Mouse (Mus musculus) E14TG2a.4 (cell line): ENCODE results near the gene Klrb1f.

ENCODE experiments used
- CTCF ChIP-seq: conservative IDR thresholded peaks from 2 replicates; pipeline ENCODE4 v1.5.1; 2014; ENCODE audit warnings: low read length
- NANOG ChIP-seq: IDR thresholded peaks from 2 replicates; pipeline ENCODE4 v1.6.1; 2014; ENCODE audit warnings: borderline replicate concordance, low read length, mixed read lengths
- POU5F1 ChIP-seq: IDR thresholded peaks from 2 replicates; pipeline ENCODE4 v1.6.1; 2014; ENCODE audit warnings: low read length, borderline replicate concordance

DNA sequence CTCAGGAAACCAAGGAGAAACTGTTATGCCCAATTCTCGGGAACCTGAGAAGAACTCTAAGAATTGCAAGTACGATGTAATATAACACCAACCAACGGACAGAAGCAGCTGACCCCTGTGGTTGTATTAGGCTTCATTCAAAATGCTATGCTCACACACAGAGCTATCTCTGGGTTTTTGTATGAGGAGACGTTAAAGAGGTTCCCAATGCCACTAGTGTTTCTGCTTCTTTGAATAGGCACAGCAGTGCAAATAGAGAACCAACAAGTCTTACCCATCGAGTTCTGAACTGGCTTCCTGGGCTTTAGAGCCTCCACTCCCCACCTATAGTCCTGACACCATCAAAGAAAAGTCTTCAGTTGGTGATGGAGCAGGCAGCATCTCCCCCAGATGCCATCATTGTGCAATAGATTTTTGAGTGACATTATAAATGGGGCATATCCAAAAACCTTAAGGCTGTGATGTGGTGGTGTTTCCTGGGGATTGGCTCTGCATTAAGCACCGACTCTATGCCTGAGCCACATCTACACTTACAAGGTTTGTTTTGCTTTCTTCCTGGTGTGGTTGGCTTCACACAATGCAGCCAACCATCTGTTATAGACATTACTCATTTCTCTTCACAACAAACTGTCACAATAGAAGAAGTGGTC lies 15.4 kb upstream of the Klrb1f start:
- TF ChIP-seq CTCF = no peak
- no peak for TF ChIP-seq POU5F1
- no peak for TF ChIP-seq NANOG
